Mouse (Mus musculus) heart, embryonic 12.5 days (tissue): ENCODE results near the gene Mthfd2l. TPM values are rescaled to one million over a fixed set of nuclear protein-coding genes. Genes with fewer than 3 reads are reported as not detected.

Experiments
- polyA plus RNA-seq: library from polyadenylated mRNA; unstranded; fragments of >200 nt; fragmentation: Nextera tagmentation; extraction: Ambion mirVana; gene quantifications from 2 replicates; pipeline ENCODE4 v1.2.1, GENCODE M21; 2016

The Mthfd2l gene
- polyA plus RNA-seq, 1 experiment from 2014 or later, result 38.0 TPM

Other genes starting within 250 kb of the Mthfd2l start
- gene Cxcl5, start 171.8 kb upstream of the Mthfd2l start, polyA plus RNA-seq, result not detected in 2 replicates
- gene Ppbp, start 162.6 kb upstream of the Mthfd2l start, polyA plus RNA-seq, result 13.4 and 20.7 TPM in 2 replicates
- gene Pf4, start 158.7 kb upstream of the Mthfd2l start, polyA plus RNA-seq, result 75.1 and 90.7 TPM in 2 replicates
- not detected in 2 replicates for gene Cxcl3, start 145.0 kb upstream of the Mthfd2l start, polyA plus RNA-seq
- gene Cxcl15, start 136.6 kb upstream of the Mthfd2l start, polyA plus RNA-seq, result not detected in 2 replicates
- 0.15 TPM in 1 of 2 replicates, not detected in the other for gene Cxcl1, start 39.9 kb upstream of the Mthfd2l start, polyA plus RNA-seq
- not detected in 2 replicates for gene Cxcl2, start 27.2 kb upstream of the Mthfd2l start, polyA plus RNA-seq
- gene Epgn, start 96.3 kb downstream of the Mthfd2l start, polyA plus RNA-seq, result 0.21 TPM in 1 of 2 replicates, not detected in the other
- gene Ereg, start 143.5 kb downstream of the Mthfd2l start, polyA plus RNA-seq, result 0.13 and 0.17 TPM in 2 replicates
- 0.37 and 0.51 TPM in 2 replicates for gene Areg, start 208.5 kb downstream of the Mthfd2l start, polyA plus RNA-seq